13 mouse cellular contexts compared by ENCODE assay signal in genomic region chr11:60264651-60265050, GRCm38 (mm10). TPM values are rescaled to one million over a fixed set of nuclear protein-coding genes. Genes with fewer than 3 reads are reported as not detected.
DNase-seq lines count a peak whose midpoint lies in the region; ATAC-seq and TF ChIP-seq lines count a peak whose summit lies in the region.
"Had no signal": no experiment of that assay in that cellular context is flagged by ENCODE, and none has a peak within 500 bp of the region (broad histone marks: within the 10 kb centered on the region; RNA-seq: fewer than 3 reads in every experiment).

No protein-coding gene starts in this region.

- H3K4me1 ChIP-seq in megakaryocyte, embryonic 14.5 days = peaks cover 88% of the 10 kb centered on the region
- peaks cover 25% of the 10 kb centered on the region for H3K4me1 ChIP-seq in forebrain, embryonic 13.5 days
- H3K4me1 ChIP-seq in midbrain, postnatal 0 days (ENCODE audit: insufficient read depth, low read length) = no peaks in the 10 kb centered on the region; the same call in 1 of the 2 replicates

- peaks cover 61% of the 10 kb centered on the region for H3K36me3 ChIP-seq in megakaryocyte, embryonic 14.5 days (replicated peaks; ENCODE audit: low read length)
- peaks cover 8% of the 10 kb centered on the region; the same call in 1 of the 2 replicates for H3K36me3 ChIP-seq in forebrain, embryonic 13.5 days (ENCODE audit: poor library complexity, severe bottlenecking)
- peaks cover 12% of the 10 kb centered on the region for H3K36me3 ChIP-seq in midbrain, postnatal 0 days (ENCODE audit: insufficient read depth, low read length)

- no peaks in the 10 kb centered on the region for H3K27me3 ChIP-seq in megakaryocyte, embryonic 14.5 days (replicated peaks)
- no peaks in the 10 kb centered on the region for H3K27me3 ChIP-seq in forebrain, embryonic 13.5 days
- no peaks in the 10 kb centered on the region for H3K27me3 ChIP-seq in midbrain, postnatal 0 days (ENCODE audit: insufficient read depth, low read length)
- H3K27me3 ChIP-seq: CH12.LX had no signal

- no peak overlapping the region for H3K9ac ChIP-seq in forebrain, embryonic 13.5 days
- H3K9ac ChIP-seq in midbrain, postnatal 0 days (replicated peaks; ENCODE audit: low read length, poor library complexity, severe bottlenecking) = no peak overlapping the region
- H3K9ac ChIP-seq: liver, embryonic 14.5 days had no signal

- peak overlapping the region; percentile 59 for H3K4me3 ChIP-seq in megakaryocyte, embryonic 14.5 days (replicated peaks)
- no peak overlapping the region for H3K4me3 ChIP-seq in forebrain, embryonic 13.5 days
- H3K4me3 ChIP-seq in midbrain, postnatal 0 days (ENCODE audit: low read depth, low read length) = no peak overlapping the region
- no peak overlapping the region for H3K4me3 ChIP-seq in left cerebral cortex, adult 2 months
- H3K4me3 ChIP-seq: myocyte had no signal

- no peak for TF ChIP-seq CTCF in midbrain, postnatal 0 days (IDR thresholded peaks at IDR 0.05)
- TF ChIP-seq CTCF in left cerebral cortex, adult 2 months (IDR thresholded peaks at IDR 0.05) = no peak

- H3K27ac ChIP-seq in forebrain, embryonic 13.5 days = no peak overlapping the region; the same call in 1 of the 2 replicates
- H3K27ac ChIP-seq in midbrain, postnatal 0 days (ENCODE audit: low read depth, low read length) = peak overlapping the region; percentile 32; the same call in 1 of the 2 replicates
- H3K27ac ChIP-seq in left cerebral cortex, adult 2 months = no peak overlapping the region; the same call in 1 of the 2 replicates
- H3K27ac ChIP-seq: liver, embryonic 14.5 days had no signal

- peak; percentile 85 for DNase-seq in cerebellum, adult 8-10 months
- peak; percentile 51 for DNase-seq in midbrain, postnatal 0 days (ENCODE audit: low spot score)
- no peak for DNase-seq in left cerebral cortex, adult 2 months (ENCODE audit: extremely low spot score in 1 of 2, low spot score in 2 of 2)
- no peak for DNase-seq in natural killer cell, adult 2 months (ENCODE audit: low spot score in 2 of 2)
- DNase-seq: kidney, adult 11 months; lung, postnatal 36 days; thymus, postnatal 4 days had no signal

- WGBS in forebrain, embryonic 13.5 days = 81% methylated on average over 1 of the region's 1 CpGs
- 58% methylated on average over 1 of the region's 1 CpGs for WGBS in midbrain, postnatal 0 days

- intact Hi-C loops in left cerebral cortex, adult 2 months (cut with DNase I) = no loop called here

- no peaks in the 10 kb centered on the region for H3K9me3 ChIP-seq in megakaryocyte, embryonic 14.5 days
- no peaks in the 10 kb centered on the region for H3K9me3 ChIP-seq in forebrain, embryonic 13.5 days (replicated peaks)
- H3K9me3 ChIP-seq in midbrain, postnatal 0 days (ENCODE audit: low read length) = no peaks in the 10 kb centered on the region

- no peak for ATAC-seq in megakaryocyte, adult 5-6 weeks (ENCODE audit: poor library complexity, severe bottlenecking)
- ATAC-seq in forebrain, embryonic 13.5 days = 0 out of 2 replicates have a peak, but pooled peaks have one; percentile 53
- ATAC-seq in midbrain, postnatal 0 days (ENCODE audit: low FRiP score) = no peak

- no peak overlapping the region for H3K4me2 ChIP-seq in forebrain, embryonic 13.5 days
- no peak overlapping the region for H3K4me2 ChIP-seq in midbrain, postnatal 0 days (ENCODE audit: low read depth, low read length, poor library complexity, severe bottlenecking)

RNA-seq across cellular contexts. Expression of gene Srebf1, which starts 42.3 kb away (rescaled TPM):
- 138 and 188 TPM in 2 replicates for polyA plus RNA-seq in megakaryocyte, embryonic 14.5 days (2012; ENCODE audit: insufficient read depth, low replicate concordance)
- 27.5 and 37.3 TPM in 2 replicates for total RNA-seq in megakaryocyte, adult 5-6 weeks (2015)
- 27.6 and 43.3 TPM in 2 replicates for total RNA-seq in megakaryocyte, adult 5-6 weeks (2017)
- polyA plus RNA-seq in forebrain, embryonic 13.5 days (2015; fragmentation: Nextera tagmentation; extraction: Ambion mirVana) = 52.1 and 56.7 TPM in 2 replicates
- total RNA-seq in midbrain, postnatal 0 days (2014; rRNA removed) = 77.1 and 96.5 TPM in 2 replicates
- polyA plus RNA-seq in midbrain, postnatal 0 days (2015; fragmentation: Nextera tagmentation; extraction: Ambion mirVana) = 34.5 and 38.1 TPM in 2 replicates
- total RNA-seq in left cerebral cortex, adult 2 months (2021) = 10 to 100 TPM; 50.1 to 66.1 TPM

Comparison
In these comparisons a context has a peak if more than half of its experiments do, and no peak if none do; other contexts are left out.
1. DNase-seq: peak in cerebellum, adult 8-10 months (single experiment) and midbrain, postnatal 0 days (single experiment); none in left cerebral cortex, adult 2 months (0 of 2) and natural killer cell, adult 2 months (0 of 2).